Mouse (Mus musculus) midbrain, embryonic 13.5 days (tissue): ENCODE measurements around the gene Mrps27. TPM values are rescaled to one million over a fixed set of nuclear protein-coding genes. Genes with fewer than 3 reads are reported as not detected.

Source experiments
- ATAC-seq: fragments of 200-750 bp; cut with Nextera tagmentation; 2 replicates; pipeline ENCODE4 v1.8.0; 2017; ENCODE audit warnings: mild to moderate bottlenecking, moderate TSS enrichment, moderate library complexity
- H3K27ac ChIP-seq: fragments of 300-500 bp; sonication (generic); 2 replicates; pipeline ENCODE4 v1.5.1; 2015; ENCODE audit warnings: inconsistent platforms, mild to moderate bottlenecking, moderate library complexity
- H3K27me3 ChIP-seq: fragments of 300-500 bp; sonication (generic); 2 replicates; pipeline ENCODE4 v1.6.1; 2015; ENCODE audit warnings: mild to moderate bottlenecking, inconsistent platforms
- H3K36me3 ChIP-seq: fragments of 300-500 bp; sonication (generic); 2 replicates; pipeline ENCODE4 v1.6.1; 2015; ENCODE audit warnings: mild to moderate bottlenecking, inconsistent platforms
- H3K4me1 ChIP-seq: fragments of 300-500 bp; sonication (generic); replicated peaks from 2 replicates; pipeline ENCODE4 v1.6.1; 2015; ENCODE audit warnings: inconsistent platforms
- H3K4me2 ChIP-seq: fragments of 300-500 bp; sonication (generic); replicated peaks from 2 replicates; pipeline ENCODE4 v1.6.1; 2015; ENCODE audit warnings: moderate library complexity, mild to moderate bottlenecking, inconsistent platforms
- H3K4me3 ChIP-seq: fragments of 300-500 bp; sonication (generic); replicated peaks from 2 replicates; pipeline ENCODE4 v1.5.1; 2015; ENCODE audit warnings: mild to moderate bottlenecking, inconsistent platforms
- H3K9ac ChIP-seq: fragments of 300-500 bp; sonication (generic); replicated peaks from 2 replicates; pipeline ENCODE4 v1.6.1; 2015; ENCODE audit warnings: mild to moderate bottlenecking, inconsistent platforms
- H3K9me3 ChIP-seq: fragments of 300-500 bp; sonication (generic); 2 replicates; pipeline ENCODE4 v1.6.1; 2016; ENCODE audit warnings: mild to moderate bottlenecking, inconsistent platforms
- WGBS: fragments of 180-500 bp; shearing (Covaris S2); methylation state at CpG from one replicate; pipeline ENCODE4 v1.1.7; 2015; 5-methylcytosine and 5-hydroxymethylcytosine counted together
- polyA plus RNA-seq: library from polyadenylated mRNA; unstranded; fragments of >200 nt; fragmentation: Nextera tagmentation; extraction: Ambion mirVana; gene quantifications from 2 replicates; pipeline ENCODE4 v1.2.1, GENCODE M21; 2015

Gene Mrps27
- polyA plus RNA-seq, 1 experiment from 2014 or later, result 39.5 TPM

- WGBS, result 31% methylated on average over 7 of the region's 7 CpGs
- Histone ChIP-seq H3K4me2 (peak overlapping the region; percentile 52), H3K27me3 (no peaks in the 10 kb centered on the region), H3K9me3 (no peaks in the 10 kb centered on the region), H3K4me3 (peak overlapping the region; percentile 36), H3K4me1 (peaks cover 95% of the 10 kb centered on the region), H3K27ac (peak overlapping the region; percentile 88), H3K9ac (peak overlapping the region; percentile 68), H3K36me3 (peaks cover 14% of the 10 kb centered on the region)
- no peak for ATAC-seq
These were observed 102.4 kb downstream of the Mrps27 start for GRCm38 (mm10) chr13:99447002-99447401.

- Histone ChIP-seq H3K27me3 (no peaks in the 10 kb centered on the region), H3K4me3 (peak overlapping the region; percentile 36), H3K27ac (peak overlapping the region; percentile 88), H3K4me1 (peaks cover 95% of the 10 kb centered on the region), H3K9me3 (no peaks in the 10 kb centered on the region), H3K36me3 (peaks cover 14% of the 10 kb centered on the region), H3K9ac (peak overlapping the region; percentile 68), H3K4me2 (peak overlapping the region; percentile 52)
- WGBS, result 15% methylated on average over 11 of the region's 11 CpGs
- no peak for ATAC-seq
These were observed 103.0 kb downstream of the Mrps27 start for GRCm38 (mm10) chr13:99447403-99448199.

- 27% methylated on average over 4 of the region's 4 CpGs for WGBS
- Histone ChIP-seq H3K9me3 (no peaks in the 10 kb centered on the region), H3K27ac (peak overlapping the region; percentile 88), H3K36me3 (peaks cover 20% of the 10 kb centered on the region), H3K4me3 (no peak overlapping the region), H3K9ac (no peak overlapping the region), H3K4me1 (peaks cover 91% of the 10 kb centered on the region), H3K27me3 (no peaks in the 10 kb centered on the region), H3K4me2 (no peak overlapping the region)
- ATAC-seq, result no peak
These were observed 103.7 kb downstream of the Mrps27 start for GRCm38 (mm10) chr13:99448278-99448677.

- Histone ChIP-seq H3K4me1 (peaks cover 82% of the 10 kb centered on the region), H3K4me2 (no peak overlapping the region), H3K9ac (no peak overlapping the region), H3K27ac (peak overlapping the region; percentile 88; the same call in 1 of the 2 replicates), H3K27me3 (no peaks in the 10 kb centered on the region), H3K4me3 (no peak overlapping the region), H3K36me3 (peaks cover 17% of the 10 kb centered on the region), H3K9me3 (no peaks in the 10 kb centered on the region)
- no peak for ATAC-seq
- 82% methylated on average over 4 of the region's 4 CpGs for WGBS
These were observed 105.0 kb downstream of the Mrps27 start for GRCm38 (mm10) chr13:99449547-99449946.

- no peaks in the 10 kb centered on the region for H3K27me3 ChIP-seq
- H3K27ac ChIP-seq, result 0 out of 2 replicates have a peak overlapping the region, but pooled peaks have one; percentile 16
- H3K4me1 ChIP-seq, result peaks cover 82% of the 10 kb centered on the region
These were observed 106.2 kb downstream of the Mrps27 start for GRCm38 (mm10) chr13:99450766-99451165.

GRCm38 (mm10) chr13:99451276-99451675 lies 106.7 kb downstream of the Mrps27 start:
- no peaks in the 10 kb centered on the region for H3K9me3 ChIP-seq
- no peak for ATAC-seq
- peaks cover 20% of the 10 kb centered on the region for H3K36me3 ChIP-seq
- H3K4me3 ChIP-seq, result no peak overlapping the region
- no peak overlapping the region for H3K9ac ChIP-seq
- peaks cover 82% of the 10 kb centered on the region for H3K4me1 ChIP-seq
- 87% methylated on average over 5 of the region's 5 CpGs for WGBS
- H3K4me2 ChIP-seq, result no peak overlapping the region
- H3K27ac ChIP-seq, result 0 out of 2 replicates have a peak overlapping the region, but pooled peaks have one; percentile 16
- H3K27me3 ChIP-seq, result no peaks in the 10 kb centered on the region

More at GRCm38 (mm10) chr13:99450766-99451165, 106.2 kb downstream of the Mrps27 start:
- Histone ChIP-seq H3K4me3 (no peak overlapping the region), H3K4me2 (no peak overlapping the region), H3K9ac (no peak overlapping the region), H3K9me3 (no peaks in the 10 kb centered on the region), H3K36me3 (peaks cover 20% of the 10 kb centered on the region)
- no peak for ATAC-seq
- WGBS, result 72% methylated on average over 7 of the region's 7 CpGs

GRCm38 (mm10) chr13:99452444-99452843 lies 107.9 kb downstream of the Mrps27 start:
- 95% methylated on average over 3 of the region's 3 CpGs for WGBS
- no peak for ATAC-seq
- Histone ChIP-seq H3K4me1 (peaks cover 78% of the 10 kb centered on the region), H3K27me3 (no peaks in the 10 kb centered on the region), H3K27ac (0 out of 2 replicates have a peak overlapping the region, but pooled peaks have one; percentile 10), H3K4me3 (no peak overlapping the region), H3K9me3 (no peaks in the 10 kb centered on the region), H3K36me3 (peaks cover 25% of the 10 kb centered on the region), H3K9ac (no peak overlapping the region), H3K4me2 (no peak overlapping the region)

- ATAC-seq, result no peak
These were observed 110.4 kb downstream of the Mrps27 start for GRCm38 (mm10) chr13:99454977-99455376.

GRCm38 (mm10) chr13:99458658-99459386 lies 114.2 kb downstream of the Mrps27 start:
- peak overlapping the region; percentile 79 for H3K27ac ChIP-seq
- H3K4me2 ChIP-seq, result no peak overlapping the region
- H3K36me3 ChIP-seq, result peaks cover 30% of the 10 kb centered on the region
- H3K9me3 ChIP-seq, result no peaks in the 10 kb centered on the region
- no peak overlapping the region for H3K9ac ChIP-seq
- H3K4me1 ChIP-seq, result peaks cover 56% of the 10 kb centered on the region
- ATAC-seq, result peak; percentile 84
- H3K27me3 ChIP-seq, result no peaks in the 10 kb centered on the region
- 71% methylated on average over 12 of the region's 12 CpGs for WGBS
- no peak overlapping the region for H3K4me3 ChIP-seq

More at GRCm38 (mm10) chr13:99454977-99455376, 110.4 kb downstream of the Mrps27 start:
- no peak overlapping the region for H3K4me2 ChIP-seq
- peak overlapping the region; percentile 17; the same call in 1 of the 2 replicates for H3K27ac ChIP-seq
- peaks cover 28% of the 10 kb centered on the region for H3K36me3 ChIP-seq
- H3K9me3 ChIP-seq, result no peaks in the 10 kb centered on the region
- 83% methylated on average over 7 of the region's 7 CpGs for WGBS
- no peaks in the 10 kb centered on the region for H3K27me3 ChIP-seq
- H3K4me3 ChIP-seq, result no peak overlapping the region
- H3K9ac ChIP-seq, result no peak overlapping the region
- H3K4me1 ChIP-seq, result peaks cover 68% of the 10 kb centered on the region

GRCm38 (mm10) chr13:99459612-99460011 lies 115.0 kb downstream of the Mrps27 start:
- ATAC-seq, result no peak
- H3K4me3 ChIP-seq, result no peak overlapping the region
- peaks cover 57% of the 10 kb centered on the region for H3K4me1 ChIP-seq
- H3K9me3 ChIP-seq, result no peaks in the 10 kb centered on the region
- H3K36me3 ChIP-seq, result peaks cover 33% of the 10 kb centered on the region
- H3K4me2 ChIP-seq, result no peak overlapping the region
- no peak overlapping the region for H3K9ac ChIP-seq
- peak overlapping the region; percentile 79 for H3K27ac ChIP-seq
- H3K27me3 ChIP-seq, result no peaks in the 10 kb centered on the region
- 91% methylated on average over 4 of the region's 4 CpGs for WGBS

GRCm38 (mm10) chr13:99461886-99462285 lies 117.3 kb downstream of the Mrps27 start:
- H3K27ac ChIP-seq, result no peak overlapping the region
- peaks cover 28% of the 10 kb centered on the region for H3K36me3 ChIP-seq
- H3K9me3 ChIP-seq, result no peaks in the 10 kb centered on the region
- H3K9ac ChIP-seq, result no peak overlapping the region
- no peaks in the 10 kb centered on the region for H3K27me3 ChIP-seq
- H3K4me2 ChIP-seq, result no peak overlapping the region
- H3K4me1 ChIP-seq, result peaks cover 49% of the 10 kb centered on the region
- no peak for ATAC-seq
- WGBS, result 94% methylated on average over 4 of the region's 4 CpGs
- no peak overlapping the region for H3K4me3 ChIP-seq

GRCm38 (mm10) chr13:99464551-99464950 lies 120.0 kb downstream of the Mrps27 start:
- 81% methylated on average over 4 of the region's 4 CpGs for WGBS
- H3K4me3 ChIP-seq, result no peak overlapping the region
- no peak overlapping the region for H3K9ac ChIP-seq
- H3K4me2 ChIP-seq, result no peak overlapping the region
- ATAC-seq, result no peak
- peaks cover 24% of the 10 kb centered on the region for H3K36me3 ChIP-seq
- H3K27ac ChIP-seq, result no peak overlapping the region
- peaks cover 63% of the 10 kb centered on the region for H3K4me1 ChIP-seq
- H3K27me3 ChIP-seq, result no peaks in the 10 kb centered on the region
- no peaks in the 10 kb centered on the region for H3K9me3 ChIP-seq
